Mouse (Mus musculus) intestine, embryonic 16.5 days (tissue): Measurements from ENCODE around the gene Rxfp2. TPM values are rescaled to one million over a fixed set of nuclear protein-coding genes. Genes with fewer than 3 reads are reported as not detected.

Experiments used
- ATAC-seq: fragments of 200-750 bp; cut with Nextera tagmentation; 2 replicates; pipeline ENCODE4 v1.8.0; 2017; ENCODE audit warnings: moderate TSS enrichment, moderate library complexity
- H3K27ac ChIP-seq: fragments of 300-500 bp; sonication (generic); 2 replicates; pipeline ENCODE4 v1.5.1; 2014; ENCODE audit warnings: mild to moderate bottlenecking, low read length
- H3K27me3 ChIP-seq: fragments of 300-500 bp; sonication (generic); replicated peaks from 2 replicates; pipeline ENCODE4 v1.6.1; 2014; ENCODE audit warnings: low read length, control low read depth, mixed read lengths; ENCODE audit not compliant: control insufficient read depth, insufficient read depth
- H3K36me3 ChIP-seq: fragments of 300-500 bp; sonication (generic); 2 replicates; pipeline ENCODE4 v1.6.1; 2014; ENCODE audit warnings: low read length, control low read depth; ENCODE audit not compliant: control insufficient read depth, insufficient read depth
- H3K4me1 ChIP-seq: fragments of 300-500 bp; sonication (generic); 2 replicates; pipeline ENCODE4 v1.6.1; 2014; ENCODE audit warnings: low read length, control low read depth, mixed read lengths; ENCODE audit not compliant: control insufficient read depth, insufficient read depth
- H3K4me2 ChIP-seq: fragments of 300-500 bp; sonication (generic); 2 replicates; pipeline ENCODE4 v1.6.1; 2014; ENCODE audit warnings: low read depth, low read length, control low read depth
- H3K4me3 ChIP-seq: fragments of 300-500 bp; sonication (generic); 2 replicates; pipeline ENCODE4 v1.5.1; 2014; ENCODE audit warnings: mild to moderate bottlenecking, low read length
- H3K9ac ChIP-seq: fragments of 300-500 bp; sonication (generic); 2 replicates; pipeline ENCODE4 v1.6.1; 2014; ENCODE audit warnings: low read depth, low read length
- H3K9me3 ChIP-seq: fragments of 300-500 bp; sonication (generic); 2 replicates; pipeline ENCODE4 v1.6.1; 2016; ENCODE audit warnings: low read length, control low read depth; ENCODE audit not compliant: control insufficient read depth
- WGBS: fragments of 180-500 bp; shearing (Covaris S2); extraction: QIAGEN DNeasy Blood & Tissue Kit; methylation state at CpG from one replicate; pipeline ENCODE4 v1.1.7; 2014; 5-methylcytosine and 5-hydroxymethylcytosine counted together
- polyA plus RNA-seq: library from polyadenylated mRNA; unstranded; fragments of >200 nt; fragmentation: Nextera tagmentation; extraction: Ambion mirVana; gene quantifications from 2 replicates; pipeline ENCODE4 v1.2.1, GENCODE M21; 2015

Gene Rxfp2
- polyA plus RNA-seq, 1 experiment from 2014 or later, result 0.15 TPM

GRCm38 (mm10) chr5:150115271-150116092 is 97.0 kb downstream of the Rxfp2 start:
- no peak overlapping the region for H3K4me3 ChIP-seq
- H3K4me1 ChIP-seq, result 0 out of 2 replicates have a peak, but pooled peaks cover 6% of the 10 kb centered on the region
- H3K36me3 ChIP-seq, result no peaks in the 10 kb centered on the region
- H3K9ac ChIP-seq, result no peak overlapping the region
- 57% methylated on average over 16 of the region's 16 CpGs for WGBS
- no peak overlapping the region for H3K27ac ChIP-seq
- no peaks in the 10 kb centered on the region for H3K9me3 ChIP-seq
- ATAC-seq, result 0 out of 2 replicates have a peak, but pooled peaks have one; percentile 4
- H3K4me2 ChIP-seq, result no peak overlapping the region
- H3K27me3 ChIP-seq, result no peaks in the 10 kb centered on the region

DNA sequence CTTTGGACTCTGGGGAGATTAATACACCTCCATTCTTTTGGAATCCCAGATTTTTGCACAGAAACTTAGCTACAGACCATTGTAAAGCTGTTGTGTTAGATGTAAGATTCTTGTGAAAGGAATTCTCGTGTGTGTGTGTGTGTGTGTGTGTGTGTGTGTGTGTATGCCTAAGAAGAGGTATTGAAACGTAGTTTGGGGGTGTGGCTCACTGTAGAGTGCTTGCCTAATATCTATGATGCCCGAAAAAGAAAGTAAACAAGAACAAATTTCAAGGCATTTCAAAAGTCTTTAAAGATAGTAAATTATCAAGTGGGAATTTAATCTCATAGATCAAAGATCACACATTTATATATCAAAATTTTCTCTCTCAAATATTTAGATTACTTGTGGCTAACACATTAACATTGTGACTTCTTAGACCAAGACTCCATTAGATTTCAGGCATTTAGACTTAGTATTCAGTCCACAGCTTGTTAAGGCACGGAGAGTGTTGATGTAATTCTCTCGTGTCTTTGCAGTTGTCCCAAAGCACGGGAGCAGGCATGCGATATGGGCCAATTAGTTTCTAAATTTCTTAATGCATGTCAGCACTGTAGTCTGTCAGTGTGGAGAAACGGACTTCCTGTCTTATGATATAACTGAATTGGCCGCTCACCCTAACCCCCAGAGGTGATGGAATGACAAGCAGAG is 97.9 kb downstream of the Rxfp2 start:
- WGBS, result 68% methylated on average over 9 of the region's 9 CpGs
- no peak for ATAC-seq
- no peak overlapping the region for H3K9ac ChIP-seq
- no peaks in the 10 kb centered on the region for H3K36me3 ChIP-seq
- no peaks in the 10 kb centered on the region for H3K9me3 ChIP-seq
- no peaks in the 10 kb centered on the region for H3K27me3 ChIP-seq
- H3K4me3 ChIP-seq, result no peak overlapping the region
- H3K4me2 ChIP-seq, result no peak overlapping the region
- no peak overlapping the region for H3K27ac ChIP-seq
- 0 out of 2 replicates have a peak, but pooled peaks cover 6% of the 10 kb centered on the region for H3K4me1 ChIP-seq

- Histone ChIP-seq H3K9me3 (no peaks in the 10 kb centered on the region), H3K9ac (no peak overlapping the region), H3K4me3 (no peak overlapping the region), H3K4me2 (no peak overlapping the region), H3K27me3 (no peaks in the 10 kb centered on the region), H3K36me3 (no peaks in the 10 kb centered on the region), H3K4me1 (0 out of 2 replicates have a peak, but pooled peaks cover 6% of the 10 kb centered on the region), H3K27ac (no peak overlapping the region)
- whole genome bisulfite sequencing, result 86% methylated on average over 6 of the region's 6 CpGs
- ATAC-seq, result no peak
Measured at GRCm38 (mm10) chr5:150116906-150117216, 98.4 kb downstream of the Rxfp2 start.

GRCm38 (mm10) chr5:150118124-150118454 is 99.6 kb downstream of the Rxfp2 start:
- no peaks in the 10 kb centered on the region for H3K36me3 ChIP-seq
- peak overlapping the region; percentile 71 for H3K4me3 ChIP-seq
- 18% methylated on average over 8 of the region's 8 CpGs for WGBS
- H3K4me1 ChIP-seq, result 0 out of 2 replicates have a peak, but pooled peaks cover 6% of the 10 kb centered on the region
- no peaks in the 10 kb centered on the region for H3K27me3 ChIP-seq
- no peak overlapping the region for H3K27ac ChIP-seq
- no peaks in the 10 kb centered on the region for H3K9me3 ChIP-seq
- peak overlapping the region; percentile 90 for H3K4me2 ChIP-seq
- no peak overlapping the region for H3K9ac ChIP-seq
- ATAC-seq, result no peak

DNA sequence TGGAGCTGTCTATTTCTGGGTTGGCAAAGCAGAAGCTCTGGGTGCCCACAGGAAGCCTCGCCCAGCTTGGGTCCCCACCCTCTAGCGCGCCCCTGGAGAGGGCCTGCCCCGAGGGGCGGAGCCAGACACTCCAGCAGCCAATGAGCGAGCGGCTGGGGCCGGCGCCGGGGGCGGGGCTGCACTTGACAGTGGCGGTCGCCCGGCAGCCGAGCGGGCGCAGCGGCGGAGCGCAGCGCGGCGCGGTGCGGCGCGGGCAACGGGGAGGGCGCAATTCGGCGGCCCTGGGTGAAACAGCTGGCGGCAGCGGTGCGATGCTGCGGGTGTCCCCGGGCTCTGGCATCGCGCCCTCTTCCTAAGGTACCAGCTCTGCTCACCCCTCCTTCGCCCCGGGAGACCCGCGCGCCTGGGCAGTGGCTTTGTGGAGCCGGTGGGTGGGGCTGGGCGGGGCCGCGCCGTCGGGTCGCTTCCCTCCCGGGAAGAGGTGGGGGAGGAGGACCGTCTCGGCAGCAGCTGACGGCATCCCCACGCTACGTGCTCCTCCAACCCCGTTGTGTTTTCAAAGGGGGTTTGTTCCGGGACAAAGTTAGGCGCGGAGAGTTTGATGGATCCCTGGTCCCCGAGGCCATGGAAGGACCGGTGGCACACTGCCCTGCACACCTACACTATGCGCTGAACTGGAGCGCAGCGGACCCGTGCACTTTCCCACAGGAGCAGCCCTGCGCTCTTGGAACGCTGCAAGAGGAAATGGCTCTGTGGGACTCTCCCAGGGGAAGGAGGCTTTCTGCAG is 100.2 kb downstream of the Rxfp2 start, which contains the start of gene Fry:
Gene Fry, plus strand, starts transcription at position 191 of the 787 bp plus-strand sequence.
- Histone ChIP-seq H3K27me3 (no peaks in the 10 kb centered on the region), H3K27ac (no peak within 1 kb of the TSS), H3K4me1 (0 out of 2 replicates have a peak, but pooled peaks cover 6% of the 10 kb centered on the region), H3K9ac (peak within 1 kb of the TSS; percentile 67), H3K36me3 (no peaks in the 10 kb centered on the region), H3K4me2 (peak within 1 kb of the TSS; percentile 90), H3K9me3 (no peaks in the 10 kb centered on the region), H3K4me3 (peak within 1 kb of the TSS; percentile 71)
- peak; percentile 100 for ATAC-seq
- WGBS, result under 1% methylated on average over 60 of the region's 68 CpGs

DNA sequence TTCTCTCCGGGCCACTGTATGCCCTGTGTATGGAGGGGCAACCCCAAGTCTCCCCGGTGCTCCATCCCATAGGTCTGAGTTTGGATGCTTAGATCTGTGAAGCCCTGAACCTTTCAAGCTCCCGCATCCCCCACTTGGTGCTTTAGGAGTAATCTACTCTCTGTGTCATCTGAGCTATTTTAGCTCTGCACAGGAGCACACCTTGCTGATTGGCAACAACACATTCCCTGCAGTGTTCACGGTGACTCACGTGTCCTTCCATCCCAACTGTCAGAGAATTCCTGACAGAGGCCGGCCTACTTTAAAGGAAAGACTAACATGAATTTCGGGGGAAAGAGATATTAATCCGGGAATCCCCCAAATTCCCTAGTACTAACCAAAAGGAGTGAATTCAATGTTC is 102.2 kb downstream of the Rxfp2 start:
- Histone ChIP-seq H3K27me3 (no peaks in the 10 kb centered on the region), H3K4me2 (no peak overlapping the region), H3K27ac (no peak overlapping the region), H3K4me3 (no peak overlapping the region), H3K9me3 (no peaks in the 10 kb centered on the region), H3K36me3 (no peaks in the 10 kb centered on the region), H3K9ac (no peak overlapping the region), H3K4me1 (0 out of 2 replicates have a peak, but pooled peaks cover 6% of the 10 kb centered on the region)
- no peak for ATAC-seq
- WGBS, result 91% methylated on average over 8 of the region's 8 CpGs

GRCm38 (mm10) chr5:150122095-150122494 is 103.6 kb downstream of the Rxfp2 start:
- no peaks in the 10 kb centered on the region for H3K27me3 ChIP-seq
- H3K4me2 ChIP-seq, result no peak overlapping the region
- H3K27ac ChIP-seq, result no peak overlapping the region
- 86% methylated on average over 4 of the region's 4 CpGs for WGBS
- H3K9me3 ChIP-seq, result no peaks in the 10 kb centered on the region
- no peaks in the 10 kb centered on the region for H3K36me3 ChIP-seq
- ATAC-seq, result no peak
- H3K4me3 ChIP-seq, result no peak overlapping the region
- 0 out of 2 replicates have a peak, but pooled peaks cover 6% of the 10 kb centered on the region for H3K4me1 ChIP-seq
- no peak overlapping the region for H3K9ac ChIP-seq

DNA sequence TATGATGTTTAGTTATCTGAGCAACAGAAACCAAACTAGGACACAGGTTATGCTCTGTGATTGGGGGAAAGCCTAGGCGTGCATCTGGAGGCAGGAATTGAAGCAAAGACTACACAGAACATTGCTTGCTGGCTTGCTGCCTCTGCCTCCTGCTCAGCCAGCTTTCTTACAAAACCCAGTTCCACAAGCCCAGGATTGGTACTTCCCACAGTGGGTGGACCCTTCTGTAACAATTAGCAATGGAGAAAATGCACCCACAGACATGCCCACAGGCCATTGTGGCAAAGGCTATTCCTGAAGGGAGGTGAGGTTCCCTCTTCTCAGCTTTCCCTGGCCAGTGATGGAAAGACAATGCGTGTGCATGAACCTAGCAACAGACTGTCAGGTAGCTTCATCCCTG is 104.1 kb downstream of the Rxfp2 start:
- Histone ChIP-seq H3K4me2 (no peak overlapping the region), H3K27ac (no peak overlapping the region), H3K36me3 (no peaks in the 10 kb centered on the region), H3K9ac (no peak overlapping the region), H3K4me3 (no peak overlapping the region), H3K9me3 (no peaks in the 10 kb centered on the region), H3K27me3 (no peaks in the 10 kb centered on the region), H3K4me1 (0 out of 2 replicates have a peak, but pooled peaks cover 6% of the 10 kb centered on the region)
- 86% methylated on average over 2 of the region's 2 CpGs for WGBS
- no peak for ATAC-seq

DNA sequence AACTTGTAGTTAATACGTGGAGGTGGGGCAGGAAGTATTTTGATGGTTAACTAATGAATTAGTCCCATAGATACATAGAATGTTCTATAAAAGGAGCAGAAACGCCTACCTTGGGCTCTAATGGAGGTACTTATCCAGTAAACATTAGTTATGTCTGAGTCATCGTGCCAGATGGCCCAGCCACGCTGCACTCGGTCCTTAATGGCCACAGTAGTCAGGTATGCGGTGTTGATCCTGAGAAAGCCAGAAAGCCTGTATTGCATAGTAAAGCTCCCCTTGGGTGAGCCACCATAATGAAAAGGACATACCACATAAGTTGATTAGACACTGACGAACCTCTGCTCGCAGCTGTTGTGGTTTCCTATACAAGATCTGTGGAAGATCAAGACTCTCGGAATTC is 107.4 kb downstream of the Rxfp2 start:
- H3K36me3 ChIP-seq, result no peaks in the 10 kb centered on the region
- no peaks in the 10 kb centered on the region for H3K9me3 ChIP-seq
- no peak overlapping the region for H3K27ac ChIP-seq
- WGBS, result 78% methylated on average over 9 of the region's 9 CpGs
- no peak overlapping the region for H3K9ac ChIP-seq
- no peaks in the 10 kb centered on the region for H3K27me3 ChIP-seq
- no peak overlapping the region for H3K4me3 ChIP-seq
- ATAC-seq, result no peak
- no peak overlapping the region for H3K4me2 ChIP-seq
- H3K4me1 ChIP-seq, result no peaks in the 10 kb centered on the region
